ENCODE assay signal across 22 mouse cellular contexts in genomic region chr2:105802902-105803301, GRCm38 (mm10).
DNase-seq lines count a peak whose midpoint lies in the region; ATAC-seq and TF ChIP-seq lines count a peak whose summit lies in the region.
"Had no signal": no experiment of that assay in that cellular context is flagged by ENCODE, and none has a peak within 500 bp of the region (broad histone marks: within the 10 kb centered on the region; RNA-seq: fewer than 3 reads in every experiment).

No protein-coding gene starts in this region.

- no peaks in the 10 kb centered on the region for H3K79me2 ChIP-seq in MEL (ENCODE audit: control insufficient read depth, insufficient read depth, low read length, poor library complexity)

- no peak overlapping the region for H3K4me3 ChIP-seq in midbrain, embryonic 11.5 days (ENCODE audit: low read depth, low read length)
- H3K4me3 ChIP-seq in midbrain, embryonic 14.5 days (replicated peaks; ENCODE audit: low read depth, low read length): no peak overlapping the region
- 0 out of 4 replicates have a peak overlapping the region, but pooled peaks of 1 of the 2 experiments have one; percentile 9 for H3K4me3 ChIP-seq in MEL (ENCODE audit: control insufficient read depth in 1 of 2, insufficient read depth in 1 of 2, low read depth in 2 of 2, low read length in 2 of 2)
- H3K4me3 ChIP-seq in liver, embryonic 11.5 days (ENCODE audit: low read depth, low read length): no peak overlapping the region

- H3K27ac ChIP-seq in midbrain, embryonic 11.5 days (ENCODE audit: low read depth, low read length): no peak overlapping the region
- H3K27ac ChIP-seq in midbrain, embryonic 14.5 days (replicated peaks; ENCODE audit: low read depth, low read length): no peak overlapping the region
- peak overlapping the region; percentile 80 for H3K27ac ChIP-seq in MEL (ENCODE audit: control insufficient read depth, low read depth, low read length)
- no peak overlapping the region for H3K27ac ChIP-seq in liver, embryonic 11.5 days (ENCODE audit: low read depth, low read length)

- TF ChIP-seq RAD21 in MEL (IDR thresholded peaks at IDR 0.05; ENCODE audit: low read depth, low read length): no peak

- 88% methylated on average over 2 of the region's 2 CpGs for WGBS in midbrain, embryonic 11.5 days
- WGBS in midbrain, embryonic 14.5 days: 91% methylated on average over 2 of the region's 2 CpGs
- 92% methylated on average over 2 of the region's 2 CpGs for WGBS in liver, embryonic 11.5 days

- no peak for TF ChIP-seq CTCF in MEL (IDR thresholded peaks at IDR 0.05 in 2 of 3, conservative IDR thresholded peaks at IDR 0.05 in 1 of 3; ENCODE audit: control insufficient read depth in 1 of 3, insufficient read depth in 1 of 3, low read depth in 2 of 3, low read length in 3 of 3, poor library complexity in 1 of 3, severe bottlenecking in 1 of 3)

- no peaks in the 10 kb centered on the region for H3K9me3 ChIP-seq in midbrain, embryonic 11.5 days (ENCODE audit: control insufficient read depth, low read length)
- no peaks in the 10 kb centered on the region for H3K9me3 ChIP-seq in midbrain, embryonic 14.5 days (ENCODE audit: control insufficient read depth, low read length)
- no peaks in the 10 kb centered on the region for H3K9me3 ChIP-seq in MEL (replicated peaks; ENCODE audit: insufficient read depth, low read length)
- no peaks in the 10 kb centered on the region for H3K9me3 ChIP-seq in liver, embryonic 11.5 days (ENCODE audit: control insufficient read depth, low read length)
- H3K9me3 ChIP-seq: G1E had no signal

- H3K9ac ChIP-seq in midbrain, embryonic 11.5 days (ENCODE audit: low read length): no peak overlapping the region
- no peak overlapping the region for H3K9ac ChIP-seq in midbrain, embryonic 14.5 days (replicated peaks; ENCODE audit: low read length)
- H3K9ac ChIP-seq in MEL (ENCODE audit: control insufficient read depth, low read depth, low read length, poor library complexity, severe bottlenecking): no peak overlapping the region
- no peak overlapping the region for H3K9ac ChIP-seq in liver, embryonic 11.5 days (ENCODE audit: low read depth, low read length)

- H3K27me3 ChIP-seq in midbrain, embryonic 11.5 days (ENCODE audit: control insufficient read depth, insufficient read depth, low read length): peaks cover 2% of the 10 kb centered on the region
- H3K27me3 ChIP-seq in midbrain, embryonic 14.5 days (ENCODE audit: control insufficient read depth, insufficient read depth, low read length): peaks cover 22% of the 10 kb centered on the region
- no peaks in the 10 kb centered on the region for H3K27me3 ChIP-seq in MEL (ENCODE audit: control insufficient read depth in 1 of 2, insufficient read depth in 2 of 2, low read length in 2 of 2)
- H3K27me3 ChIP-seq in liver, embryonic 11.5 days (replicated peaks; ENCODE audit: control insufficient read depth, insufficient read depth, low read length): no peaks in the 10 kb centered on the region
- H3K27me3 ChIP-seq: CH12.LX, Patski had no signal

- DNase-seq in cerebellum, adult 9-10 months: peak; percentile 36
- no peak for DNase-seq in cerebellum, adult 9-11 months
- DNase-seq in cerebellum, postnatal 10 days: peak; percentile 54 to 59
- DNase-seq in cerebellum, adult 18-20 months: no peak
- peak; percentile 77 for DNase-seq in midbrain, embryonic 11.5 days (ENCODE audit: low spot score, missing footprints)
- no peak for DNase-seq in midbrain, embryonic 14.5 days
- no peak for DNase-seq in MEL (ENCODE audit: low read depth, low spot score)
- DNase-seq in liver, embryonic 11.5 days (ENCODE audit: low spot score): no peak
- DNase-seq: adrenal gland, adult 2 months; adrenal gland, adult 8-10 months; adrenal gland, postnatal 10 days; adrenal gland, postnatal 14 days; adrenal gland, postnatal 25 days; adrenal gland, postnatal 36 days; B cell, adult 2 months; cerebellum, adult 11 months; cerebellum, adult 2 months had no signal

- no peak for ATAC-seq in midbrain, embryonic 11.5 days (ENCODE audit: low FRiP score)
- no peak for ATAC-seq in midbrain, embryonic 14.5 days (ENCODE audit: low FRiP score, low TSS enrichment)
- no peak for ATAC-seq in liver, embryonic 11.5 days (replicated peaks; ENCODE audit: low FRiP score)
- ATAC-seq: activated CD4-positive, CD25-positive, alpha-beta regulatory T cell, adult 4 months; CD4-positive, CD25-positive, alpha-beta regulatory T cell, adult 4 months; Patski had no signal

- no peaks in the 10 kb centered on the region for H3K4me1 ChIP-seq in midbrain, embryonic 11.5 days (ENCODE audit: control insufficient read depth, insufficient read depth, low read length)
- H3K4me1 ChIP-seq in midbrain, embryonic 14.5 days (ENCODE audit: control insufficient read depth, insufficient read depth, low read length): no peaks in the 10 kb centered on the region
- peaks cover 15 to 33% of the 10 kb centered on the region in 2 experiments for H3K4me1 ChIP-seq in MEL (ENCODE audit: control insufficient read depth in 1 of 2, insufficient read depth in 2 of 2, low read length in 2 of 2)
- H3K4me1 ChIP-seq in liver, embryonic 11.5 days (replicated peaks; ENCODE audit: control insufficient read depth, insufficient read depth, low read length): peaks cover 7% of the 10 kb centered on the region

- TF ChIP-seq POLR2A in MEL (IDR thresholded peaks at IDR 0.05; ENCODE audit: control insufficient read depth in 1 of 2, insufficient read depth in 1 of 2, low read depth in 1 of 2, low read length in 2 of 2, poor library complexity in 1 of 2): no peak

- no peak for TF ChIP-seq EP300 in MEL (IDR thresholded peaks at IDR 0.05; ENCODE audit: low read depth in 1 of 2, low read length in 2 of 2)

- no peaks in the 10 kb centered on the region for H3K36me3 ChIP-seq in midbrain, embryonic 11.5 days (ENCODE audit: control insufficient read depth, insufficient read depth, low read length)
- no peaks in the 10 kb centered on the region for H3K36me3 ChIP-seq in midbrain, embryonic 14.5 days (ENCODE audit: control insufficient read depth, insufficient read depth, low read length)
- H3K36me3 ChIP-seq in MEL (ENCODE audit: control insufficient read depth in 1 of 2, insufficient read depth in 2 of 2, low read length in 2 of 2): peaks cover 0 to 29% of the 10 kb centered on the region in 2 experiments; a peak in 2 of 4 replicates
- no peaks in the 10 kb centered on the region for H3K36me3 ChIP-seq in liver, embryonic 11.5 days (ENCODE audit: control insufficient read depth, insufficient read depth, low read length)

- no peak overlapping the region for H3K4me2 ChIP-seq in midbrain, embryonic 11.5 days
- H3K4me2 ChIP-seq in midbrain, embryonic 14.5 days (ENCODE audit: low read length): no peak overlapping the region
- no peak overlapping the region for H3K4me2 ChIP-seq in liver, embryonic 11.5 days

TF ChIP-seq in MEL, 35 proteins besides CTCF, POLR2A, EP300 and RAD21:
- no peak for TF ChIP-seq ZMIZ1 (IDR thresholded peaks at IDR 0.05; ENCODE audit: low read depth, low read length)
- TF ChIP-seq ZNF384 (IDR thresholded peaks at IDR 0.05; ENCODE audit: low read depth, low read length): no peak
- TF ChIP-seq E2F4 (IDR thresholded peaks at IDR 0.05; ENCODE audit: borderline replicate concordance, low read depth, low read length): no peak
- TF ChIP-seq MEF2A (IDR thresholded peaks at IDR 0.05; ENCODE audit: extremely low read depth, insufficient replicate concordance, low read depth, low read length, poor library complexity, severe bottlenecking): no peak
- no peak for TF ChIP-seq MAFK (IDR thresholded peaks at IDR 0.05; ENCODE audit: borderline replicate concordance, low read depth, low read length)
- no peak for TF ChIP-seq NRF1 (IDR thresholded peaks at IDR 0.05; ENCODE audit: insufficient read depth, low read depth, low read length, poor library complexity, severe bottlenecking)
- no peak for TF ChIP-seq HCFC1 (IDR thresholded peaks at IDR 0.05; ENCODE audit: low read depth, low read length)
- no peak for TF ChIP-seq MAZ (IDR thresholded peaks at IDR 0.05; ENCODE audit: low read depth, low read length)
- TF ChIP-seq SMC3 (IDR thresholded peaks at IDR 0.05; ENCODE audit: low read depth, low read length): no peak
- no peak for TF ChIP-seq ZC3H11A (IDR thresholded peaks at IDR 0.05; ENCODE audit: low read depth, low read length)
- TF ChIP-seq SIN3A (IDR thresholded peaks at IDR 0.05; ENCODE audit: low read length): no peak
- TF ChIP-seq USF2 (IDR thresholded peaks at IDR 0.05; ENCODE audit: borderline replicate concordance in 1 of 2, insufficient read depth in 1 of 2, low read depth in 1 of 2, low read length in 2 of 2): no peak
- no peak for TF ChIP-seq RCOR1 (IDR thresholded peaks at IDR 0.05; ENCODE audit: low read depth, low read length)
- no peak for TF ChIP-seq POLR2AphosphoS2 (IDR thresholded peaks at IDR 0.05; ENCODE audit: low read length)
- TF ChIP-seq CHD1 (IDR thresholded peaks at IDR 0.05; ENCODE audit: low read depth, low read length): no peak
- no peak for TF ChIP-seq USF1 (IDR thresholded peaks at IDR 0.05; ENCODE audit: low read depth, low read length)
- TF ChIP-seq TCF12 (IDR thresholded peaks at IDR 0.05; ENCODE audit: low read depth, low read length): no peak
- TF ChIP-seq MYB (IDR thresholded peaks at IDR 0.05; ENCODE audit: low read depth, low read length): no peak
- TF ChIP-seq POLR2AphosphoS5 (IDR thresholded peaks at IDR 0.05; ENCODE audit: borderline replicate concordance, low read depth, low read length): no peak
- TF ChIP-seq MAX (IDR thresholded peaks at IDR 0.05; ENCODE audit: low read length): no peak

Comparison
In these comparisons a context has a peak if more than half of its experiments do, and no peak if none do; other contexts are left out.
1. DNase-seq: peak in cerebellum, adult 9-10 months (single experiment), cerebellum, postnatal 10 days (2 of 2) and midbrain, embryonic 11.5 days (single experiment); none in cerebellum, adult 9-11 months (single experiment), cerebellum, adult 18-20 months (0 of 2), midbrain, embryonic 14.5 days (single experiment), MEL (single experiment) and liver, embryonic 11.5 days (single experiment).